Mouse (Mus musculus) right cerebral cortex, postnatal 36 days (tissue): Measurements from ENCODE around the gene Notch2.

Source experiments
- DNase-seq, 2 experiments: peaks; one replicate each; pipeline ENCODE4 v3.0.0; 2022; ENCODE audit warnings: low spot score in 2 of 2, mixed read lengths in 1 of 2

Gene Notch2

DNA sequence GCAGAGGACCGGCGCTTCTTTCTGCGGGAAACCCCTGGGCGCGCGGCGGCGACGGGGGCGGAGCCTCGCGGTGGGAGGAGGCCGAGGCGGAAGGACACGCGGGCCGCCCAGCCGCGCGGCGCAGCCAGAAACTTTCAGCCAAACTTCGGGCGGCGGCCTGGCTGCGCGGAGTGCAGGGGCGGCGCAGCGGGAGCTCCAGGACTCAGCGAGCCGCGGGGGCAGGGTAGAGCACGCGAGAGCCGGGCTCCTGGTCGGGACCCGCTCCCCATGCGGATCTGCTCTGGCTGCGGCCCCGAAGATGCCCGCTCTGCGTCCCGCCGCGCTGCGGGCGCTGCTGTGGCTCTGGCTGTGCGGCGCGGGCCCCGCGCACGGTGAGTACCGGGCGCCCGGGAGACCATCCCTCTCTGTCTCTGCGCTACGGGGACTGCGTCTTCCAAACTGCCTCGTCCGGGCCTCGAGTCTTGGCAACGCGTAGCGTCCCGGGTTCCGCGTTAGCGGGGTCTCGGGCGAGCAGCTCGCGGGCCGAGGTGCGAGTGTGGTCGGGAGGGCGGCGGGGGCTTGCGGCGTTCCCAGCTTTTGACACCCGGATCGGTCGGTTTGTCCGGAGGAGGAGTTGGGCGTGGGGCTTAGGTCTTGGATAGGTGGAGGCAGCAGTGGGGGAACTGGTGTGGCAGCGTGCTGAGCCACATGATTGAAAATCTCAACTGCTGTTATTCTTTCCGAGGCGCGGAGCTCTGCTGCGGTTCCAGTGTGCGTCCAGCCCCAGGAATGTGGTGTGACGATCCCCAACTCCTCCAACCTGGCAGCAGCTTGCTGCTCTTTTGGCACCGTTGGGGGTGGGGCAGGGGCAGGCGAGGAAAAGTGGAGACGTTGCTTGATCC lies at the start of gene Notch2:
Notch2 (plus strand) TSS at position 127 of the 881 bp plus-strand sequence.
- DNase-seq, result peak; percentile 78 to 79

DNA sequence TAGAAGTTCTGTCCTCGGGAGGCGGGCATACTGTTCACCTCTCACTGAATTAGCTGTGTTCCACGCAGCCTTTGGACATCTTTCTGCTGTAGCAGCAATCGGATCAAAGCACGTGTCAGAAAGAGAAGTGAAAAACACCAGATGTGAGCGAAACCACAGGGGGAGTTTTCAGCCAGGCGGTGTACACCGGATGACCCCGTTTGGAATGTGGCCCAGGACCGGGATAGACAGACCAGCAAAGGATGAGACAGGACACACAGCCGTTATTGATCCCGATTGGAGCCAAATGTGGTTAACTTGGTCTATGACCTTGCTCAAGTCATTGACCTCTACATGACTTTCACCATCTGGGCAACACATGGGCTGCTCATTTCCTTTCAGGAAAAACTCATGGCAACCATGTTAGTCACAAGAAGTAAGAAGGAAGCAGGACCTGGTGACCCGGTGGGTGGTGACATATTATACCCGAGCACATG lies 48.4 kb upstream of the Notch2 start:
- peak in 1 of 2 experiments; percentile 15 for DNase-seq

DNA sequence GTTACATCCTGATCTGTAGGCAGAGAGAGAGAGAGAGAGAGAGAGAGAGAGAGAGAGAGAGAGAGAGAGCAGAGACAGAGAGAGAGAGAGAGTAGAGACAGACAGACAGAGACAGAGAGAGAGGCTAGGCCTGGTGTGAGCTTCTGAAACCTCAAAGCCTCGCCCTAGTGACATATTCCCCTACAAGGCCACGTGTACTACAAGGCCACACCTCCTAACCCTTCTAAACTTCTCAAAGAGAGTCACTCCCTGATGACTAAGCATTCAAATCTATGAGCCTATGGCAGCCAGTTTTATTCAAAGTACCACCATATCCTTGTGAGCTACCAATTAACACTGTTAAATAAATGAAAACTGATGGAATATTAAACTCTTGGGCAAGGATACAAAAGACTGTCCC lies 45.7 kb upstream of the Notch2 start:
- no peak for DNase-seq

DNA sequence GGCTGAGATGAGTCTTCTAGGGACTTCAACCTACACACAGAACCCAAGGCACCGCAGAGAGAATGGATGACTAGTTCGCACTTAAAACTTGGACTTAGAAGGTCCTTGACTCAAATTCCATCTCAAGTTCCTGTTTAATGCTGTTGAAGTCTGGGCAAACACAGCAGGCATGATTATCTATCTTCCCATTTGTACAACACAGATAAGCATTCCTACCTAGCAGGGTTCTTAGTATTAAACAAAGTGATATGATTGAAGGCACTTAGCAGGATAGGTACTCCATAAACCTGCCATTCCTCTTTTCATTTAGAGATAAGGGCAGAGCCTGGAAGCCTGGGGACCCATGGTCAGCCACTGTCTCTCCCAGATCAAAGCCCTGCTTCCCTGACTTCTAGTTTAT lies 45.1 kb upstream of the Notch2 start:
- DNase-seq, result no peak

DNA sequence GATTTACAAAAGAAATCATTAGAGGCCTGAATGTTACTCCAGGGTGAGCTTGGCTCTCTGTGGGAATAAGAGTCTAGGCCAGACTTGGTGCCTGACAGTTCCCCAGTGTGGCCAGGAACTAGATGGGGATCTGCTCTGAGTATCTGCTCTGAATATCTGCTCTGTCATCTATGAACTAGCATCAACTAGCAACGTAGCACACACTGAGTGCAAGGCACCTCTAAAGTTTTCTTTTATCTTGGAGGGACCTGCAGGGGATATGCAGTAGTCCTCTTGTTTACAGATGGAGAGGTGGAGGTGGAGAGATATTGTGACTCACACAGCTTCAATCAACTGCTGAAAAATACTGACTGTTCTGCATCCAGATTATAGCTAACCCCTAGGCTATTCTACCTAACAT lies 44.3 kb upstream of the Notch2 start:
- DNase-seq, result no peak

DNA sequence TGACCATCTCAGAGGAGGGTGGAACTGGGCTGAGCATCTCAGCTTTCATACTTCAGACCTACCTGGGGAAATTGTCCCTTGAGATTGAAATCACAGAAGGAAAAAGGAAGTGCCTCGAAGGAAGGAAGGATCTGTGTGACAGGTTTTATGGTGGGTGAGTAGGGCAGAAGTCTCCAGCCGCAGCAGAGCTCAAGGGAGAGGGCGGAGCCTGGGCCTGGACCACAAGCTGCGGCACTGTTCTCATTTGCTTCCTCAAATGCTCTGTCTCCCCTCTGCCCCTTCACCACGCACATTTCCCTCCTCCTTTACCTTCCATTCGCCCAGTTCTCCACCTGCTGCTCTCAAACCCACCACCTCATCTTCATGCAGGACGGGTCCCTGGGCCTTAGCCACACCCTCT lies 42.2 kb upstream of the Notch2 start:
- DNase-seq, result no peak

DNA sequence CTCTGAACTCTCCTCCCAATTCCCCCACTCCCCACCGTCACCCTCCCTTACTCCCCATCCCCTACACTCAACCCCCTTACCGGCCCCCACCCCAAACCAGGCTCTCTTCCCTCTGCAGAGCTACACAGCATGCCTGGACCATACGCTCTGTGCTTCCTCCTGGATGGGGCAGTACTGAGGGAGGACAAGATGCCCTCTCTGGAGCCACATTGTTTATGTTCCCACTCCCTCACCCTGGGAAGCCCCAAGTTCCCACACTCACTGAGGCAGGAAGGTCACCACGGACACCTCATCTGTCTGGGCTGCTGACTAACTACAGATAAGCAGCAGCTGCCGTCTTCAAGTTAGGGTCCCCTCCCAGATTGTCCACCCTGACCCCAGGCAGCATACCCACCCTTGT lies 41.1 kb upstream of the Notch2 start:
- no peak for DNase-seq

DNA sequence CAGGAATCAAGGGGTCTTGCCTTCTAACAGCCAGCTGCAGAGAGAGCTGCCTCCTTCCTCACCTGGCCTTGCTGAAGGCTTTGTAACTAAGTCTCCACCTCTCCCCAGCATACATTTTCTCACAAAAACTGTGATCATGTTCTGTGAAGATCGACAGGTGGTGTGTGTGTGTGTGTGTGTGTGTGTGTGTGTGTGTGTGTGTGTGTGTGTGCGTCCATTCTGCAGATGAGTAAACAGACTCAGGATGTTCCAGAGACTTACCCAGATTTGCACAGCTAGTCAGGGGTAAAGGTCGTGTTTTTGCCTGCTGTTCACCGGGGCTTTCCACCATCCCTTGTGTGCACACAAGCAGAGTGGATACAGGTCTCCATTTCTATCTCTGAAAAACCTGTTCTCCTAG lies 40.6 kb upstream of the Notch2 start:
- DNase-seq, result no peak

DNA sequence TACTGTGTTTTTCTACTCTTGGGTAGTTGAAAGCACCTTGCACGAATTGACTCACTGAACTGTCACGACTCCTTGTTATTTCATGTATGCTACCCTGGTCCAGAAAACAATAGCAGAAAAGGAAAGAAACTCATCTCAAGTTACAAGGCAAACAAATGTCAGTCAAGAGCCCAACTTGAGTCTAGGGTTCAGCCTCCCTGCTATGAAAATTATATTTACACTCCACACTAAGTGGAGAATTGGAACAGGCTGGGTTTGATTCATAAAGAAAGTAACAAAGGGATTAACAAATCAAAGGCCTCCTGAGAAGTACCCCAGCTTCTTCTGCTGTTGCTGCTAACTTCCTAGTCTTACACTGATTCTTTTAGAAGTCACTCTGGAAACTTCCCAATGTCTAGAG lies 40.0 kb upstream of the Notch2 start:
- DNase-seq, result no peak

DNA sequence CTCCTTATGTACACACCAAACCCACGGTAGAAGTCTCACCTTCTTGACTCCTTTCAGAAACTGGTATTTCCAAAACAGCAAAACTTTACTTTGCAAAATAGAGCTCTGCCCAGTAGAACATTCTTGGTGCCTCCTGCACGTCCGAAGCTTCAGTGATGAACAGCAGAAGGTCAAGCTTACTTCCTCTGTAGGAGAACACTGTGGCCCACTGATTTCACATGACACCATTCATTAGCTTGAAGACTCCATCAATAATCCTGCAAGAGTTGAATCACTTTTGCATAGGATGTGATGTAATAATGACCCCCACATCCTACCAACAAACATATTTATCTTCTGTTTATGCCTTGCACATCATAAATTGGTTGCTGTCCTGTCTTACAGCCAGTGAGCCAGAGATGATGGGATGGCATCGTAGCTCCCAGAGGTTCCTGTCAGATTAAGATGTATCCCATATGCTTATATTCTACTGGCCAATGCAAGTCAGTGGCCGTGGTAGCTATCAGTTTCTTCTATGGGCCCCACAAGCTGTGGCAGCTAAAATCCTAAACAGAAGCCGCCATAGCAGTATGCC lies 39.0 kb upstream of the Notch2 start:
- DNase-seq, result no peak

DNA sequence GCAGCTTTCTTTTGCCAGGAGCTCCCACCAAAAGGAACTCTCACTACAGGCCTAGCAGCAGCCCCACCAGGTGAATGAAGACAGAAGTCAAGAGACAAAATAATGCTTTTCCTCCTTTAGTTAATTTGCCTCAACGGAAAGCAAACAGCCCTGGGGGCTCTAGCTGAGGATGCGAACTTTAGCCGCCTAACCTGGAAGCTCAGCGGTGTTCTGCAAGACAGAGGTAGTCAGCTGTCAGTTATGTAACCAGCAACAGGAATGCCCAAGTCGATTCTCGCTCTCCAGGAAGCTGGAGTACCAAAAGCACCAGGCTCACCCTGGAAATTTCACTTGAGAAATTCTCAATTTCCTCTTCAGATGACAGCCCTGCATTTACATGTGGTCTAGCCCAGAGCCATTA lies 36.6 kb upstream of the Notch2 start:
- DNase-seq, result no peak

DNA sequence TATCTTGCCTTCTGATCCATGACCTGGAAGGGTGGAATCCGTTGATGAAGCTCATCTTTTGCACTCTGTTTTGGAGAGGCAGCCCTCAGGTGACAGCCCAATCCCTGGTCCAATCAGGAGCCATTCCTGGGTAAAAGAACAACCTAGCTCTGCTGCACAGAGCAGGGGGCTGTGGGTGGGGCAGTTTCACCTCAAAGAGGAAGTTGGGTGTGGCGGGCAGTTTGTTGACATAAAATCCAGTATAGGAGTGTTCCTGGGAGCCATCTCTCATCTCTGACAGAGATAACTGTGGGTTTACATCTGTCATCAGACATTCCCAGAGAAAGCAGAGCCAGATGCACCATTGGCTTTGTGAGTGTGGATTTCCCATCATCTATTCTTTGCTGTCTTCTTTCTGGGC lies 34.6 kb upstream of the Notch2 start:
- DNase-seq, result no peak

DNA sequence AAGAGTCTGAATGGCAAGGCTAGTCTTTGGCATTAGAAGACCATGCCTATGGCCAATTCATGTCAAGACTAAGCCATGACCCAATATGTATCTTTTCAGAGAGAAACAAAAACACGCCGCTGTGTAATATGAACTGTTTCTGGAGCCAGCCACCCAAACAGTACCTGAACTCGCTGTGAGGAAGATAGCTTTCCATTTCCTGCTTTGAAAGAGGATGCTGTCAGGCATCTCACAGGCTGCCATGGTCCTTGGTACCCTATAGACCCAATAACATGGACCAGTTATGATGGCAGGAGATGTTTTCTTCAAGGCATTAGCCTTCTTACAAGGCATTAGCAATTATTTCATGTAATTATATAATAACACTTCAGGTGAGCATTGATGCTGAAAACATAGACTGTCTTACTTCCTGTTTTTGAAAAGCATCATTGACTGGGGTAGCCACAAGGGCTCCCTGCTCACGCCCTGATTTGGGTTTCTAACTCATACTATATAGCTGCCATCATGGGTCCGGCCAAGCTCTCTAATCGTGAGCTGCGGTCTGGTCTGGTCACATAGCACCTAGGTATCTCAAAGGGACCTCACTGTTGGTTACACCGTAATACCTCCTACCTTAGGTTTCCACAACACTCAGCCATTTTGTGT lies 32.5 kb upstream of the Notch2 start:
- no peak for DNase-seq

DNA sequence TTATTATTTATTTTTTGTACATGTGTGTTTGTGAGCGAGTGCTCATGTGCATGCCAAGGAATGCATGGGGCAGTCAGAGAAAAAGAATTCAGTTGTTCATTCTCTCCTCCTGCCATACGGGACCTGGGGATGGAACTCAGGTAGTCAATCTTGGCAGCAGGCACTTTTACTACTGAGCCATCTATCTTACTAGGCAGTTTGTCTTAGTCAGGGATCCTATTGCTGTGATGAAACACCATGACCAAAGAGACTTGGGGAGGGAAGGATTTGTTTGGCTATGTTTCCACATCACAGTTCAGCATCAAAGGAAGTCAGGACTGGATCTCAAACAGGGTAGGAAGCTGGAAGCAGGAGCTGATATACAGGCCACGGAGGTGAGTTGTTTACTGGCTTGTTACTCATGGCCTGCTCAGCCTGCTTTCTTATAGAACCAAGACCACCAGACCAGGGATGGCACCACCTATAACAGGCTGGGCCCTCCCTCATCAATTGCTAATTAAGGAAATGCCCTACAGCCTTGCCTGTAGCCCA lies 31.9 kb upstream of the Notch2 start:
- no peak for DNase-seq

DNA sequence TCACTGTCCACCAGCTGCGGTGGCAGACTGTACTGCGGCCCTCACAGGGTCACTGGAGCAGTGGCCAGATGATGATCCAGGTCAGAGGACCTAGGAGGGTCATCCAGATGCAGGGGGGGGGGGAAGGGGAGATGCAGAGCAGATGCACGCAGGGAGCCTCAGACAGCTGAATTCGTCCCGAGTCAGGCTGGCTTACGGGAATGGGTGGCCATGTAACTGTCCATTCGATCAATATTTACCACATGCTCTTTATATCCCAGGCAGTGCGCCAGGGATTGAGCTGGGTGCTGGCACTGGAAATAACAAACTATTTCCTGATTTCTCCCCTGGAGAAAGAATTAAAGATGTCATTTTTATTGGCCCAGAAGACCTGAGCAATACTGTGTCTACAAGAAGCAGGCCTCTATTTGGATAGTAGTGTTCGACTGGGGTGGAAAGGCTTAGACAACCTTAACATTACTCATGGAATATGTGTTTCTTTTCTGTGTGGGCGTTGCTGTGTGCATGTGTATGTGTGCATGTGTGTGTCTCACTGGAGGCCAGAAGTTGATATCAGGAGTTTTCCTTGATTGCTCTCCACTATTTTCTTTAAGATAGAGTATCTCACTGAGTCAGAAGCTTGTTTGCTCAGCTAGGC lies 28.3 kb upstream of the Notch2 start:
- DNase-seq, result no peak

DNA sequence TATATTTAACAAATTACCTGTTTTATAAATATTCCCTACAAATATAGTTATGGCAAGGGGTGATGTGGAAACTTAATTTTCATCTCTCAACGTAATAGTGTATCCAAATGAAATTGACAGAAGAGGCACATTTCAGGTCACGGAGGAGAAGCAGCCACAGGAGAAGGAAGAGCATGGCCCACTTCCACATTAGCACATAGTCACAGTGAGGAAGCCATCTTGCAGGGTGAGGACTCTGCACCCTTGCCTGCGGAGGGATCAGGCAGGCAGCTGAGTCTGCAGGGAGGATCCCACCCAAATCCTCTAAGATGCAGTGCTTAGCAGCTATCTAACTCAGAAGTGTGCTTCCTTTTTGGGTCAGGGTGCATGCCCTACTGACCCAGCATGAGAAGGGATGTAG lies 27.6 kb upstream of the Notch2 start:
- no peak for DNase-seq

DNA sequence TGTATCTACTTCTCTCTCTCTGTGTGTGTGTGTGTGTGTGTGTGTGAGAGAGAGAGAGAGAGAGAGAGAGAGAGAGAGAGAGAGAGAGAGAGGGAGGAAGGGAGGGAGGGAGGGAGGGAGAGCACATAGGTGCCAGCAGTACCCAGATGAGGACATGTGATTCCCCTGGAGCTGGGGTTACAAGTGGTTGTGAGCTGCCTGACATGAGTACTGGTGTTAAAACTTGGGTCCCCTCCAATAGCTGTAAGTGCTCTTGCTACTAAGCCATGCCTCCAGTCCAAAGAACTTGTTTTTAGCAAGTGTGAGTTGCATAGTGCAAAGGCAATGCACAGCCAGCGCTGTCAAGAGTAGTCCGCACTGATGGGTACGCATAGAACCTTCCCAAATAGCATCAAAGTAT lies 26.2 kb upstream of the Notch2 start:
- no peak for DNase-seq

DNA sequence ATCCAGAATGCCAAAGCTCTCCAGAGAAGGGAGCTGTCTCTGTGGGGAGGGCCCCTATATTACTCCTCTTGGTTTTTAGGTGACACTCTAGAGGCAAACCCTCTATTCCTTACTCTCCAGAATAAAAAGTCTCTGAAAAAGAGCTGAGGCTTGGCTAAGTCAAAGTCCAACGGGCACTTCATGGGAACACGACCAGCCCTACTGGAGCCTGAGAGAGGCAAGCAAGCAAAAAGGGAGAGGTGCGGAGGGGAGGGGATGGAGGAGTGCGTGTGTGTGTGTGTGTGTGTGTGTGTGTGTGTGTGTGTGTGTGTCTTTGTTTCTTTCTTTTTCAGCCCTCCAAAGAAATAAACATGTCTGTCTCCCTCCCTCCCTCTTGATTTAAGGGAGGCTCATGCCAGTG lies 24.6 kb upstream of the Notch2 start:
- no peak for DNase-seq

DNA sequence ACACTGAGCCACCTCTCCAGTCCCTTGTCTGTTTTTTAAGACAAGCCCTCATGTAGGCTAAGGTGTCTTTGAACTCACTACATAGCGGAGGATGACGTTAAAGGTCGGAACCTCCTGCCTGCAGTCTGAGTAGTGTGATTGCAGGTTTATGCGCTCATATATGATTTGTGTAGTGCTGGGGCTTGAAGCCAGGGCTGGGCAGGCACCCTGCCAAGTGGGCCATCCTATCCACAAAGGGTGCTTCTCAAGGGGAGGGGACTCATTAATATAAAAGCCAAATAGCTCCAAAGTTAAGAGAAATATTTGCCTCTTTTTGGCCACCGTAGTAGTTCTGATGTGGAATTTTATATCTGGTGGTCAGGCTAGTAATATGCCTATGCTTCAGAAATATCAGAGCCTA lies 22.8 kb upstream of the Notch2 start:
- DNase-seq, result no peak

DNA sequence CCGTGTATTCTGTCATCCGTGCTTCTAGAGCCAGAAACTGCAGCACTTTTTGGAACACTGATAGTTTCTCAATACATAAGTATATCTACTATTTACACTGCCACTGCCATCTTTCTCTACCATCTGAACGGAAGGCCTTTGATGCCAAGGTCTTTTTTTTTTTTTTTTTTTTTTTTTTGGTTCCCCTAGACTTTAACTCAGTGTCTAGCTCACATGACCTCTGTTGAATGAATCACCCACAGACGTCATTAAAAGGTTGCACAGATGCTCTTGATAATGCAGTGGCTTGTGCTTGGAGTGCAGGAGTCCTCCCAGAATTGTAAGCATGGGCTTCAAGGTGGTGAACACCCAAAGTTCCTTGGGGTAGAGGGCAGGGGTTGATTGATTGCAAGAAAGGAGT lies 21.0 kb upstream of the Notch2 start:
- no peak for DNase-seq

DNA sequence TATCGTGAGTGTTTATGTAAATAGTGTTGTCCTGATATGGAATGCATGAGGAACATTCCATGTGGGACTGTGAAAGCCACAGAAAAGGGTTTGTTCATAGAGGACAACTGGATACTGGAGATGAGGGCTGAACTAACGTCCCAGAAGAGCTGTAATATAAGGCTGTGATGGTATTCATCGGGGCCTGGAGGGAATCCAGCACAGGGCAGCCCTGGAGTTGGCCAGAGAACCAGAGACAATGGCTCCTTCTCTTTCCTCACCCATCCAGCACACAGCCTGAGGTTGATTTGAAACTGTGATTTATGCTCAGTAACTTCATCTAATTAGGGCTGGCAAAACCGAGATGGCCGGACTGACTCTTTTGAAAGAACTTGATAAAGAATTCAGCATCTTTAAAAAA lies 20.1 kb upstream of the Notch2 start:
- DNase-seq, result no peak

DNA sequence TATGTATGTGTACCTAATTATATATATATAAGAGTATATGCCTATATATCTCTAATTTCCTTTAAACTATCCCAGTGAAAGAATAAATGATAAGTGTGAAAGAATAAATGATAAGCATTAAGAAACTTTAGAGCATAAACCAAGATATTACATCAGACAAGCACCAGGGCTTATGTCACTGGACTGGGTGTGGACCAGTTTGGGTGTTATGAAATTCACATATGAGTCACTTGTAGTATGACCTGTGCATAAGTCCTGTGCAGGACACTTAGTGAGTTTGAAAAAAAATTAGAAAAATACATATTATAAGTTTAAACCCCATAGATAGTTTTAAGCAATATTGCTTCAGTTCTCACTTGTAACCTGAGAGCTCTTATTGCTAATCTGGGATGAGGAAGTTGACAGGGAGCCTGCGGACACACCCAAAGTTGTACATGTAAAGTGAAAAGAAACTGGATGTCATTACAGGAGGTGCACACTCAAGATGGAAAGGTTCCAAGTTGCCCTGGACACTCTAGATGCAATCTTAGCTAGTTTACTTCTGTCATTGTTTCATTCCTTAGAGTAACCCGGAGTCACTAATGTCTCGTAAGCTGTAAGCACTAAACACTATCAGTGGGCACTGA lies 19.3 kb upstream of the Notch2 start:
- DNase-seq, result no peak
